Mouse (Mus musculus) skeletal muscle tissue, adult 2 months (tissue): Measurements from ENCODE around the gene Prtg.
A peak's percentile ranks its signal among the peaks of the same experiment; 100 is the strongest.

Source experiments
- DNase-seq: peaks from one replicate; pipeline ENCODE4 v3.0.0-alpha.2; 2012; ENCODE audit warnings: low read depth, low spot score

Gene Prtg

DNA sequence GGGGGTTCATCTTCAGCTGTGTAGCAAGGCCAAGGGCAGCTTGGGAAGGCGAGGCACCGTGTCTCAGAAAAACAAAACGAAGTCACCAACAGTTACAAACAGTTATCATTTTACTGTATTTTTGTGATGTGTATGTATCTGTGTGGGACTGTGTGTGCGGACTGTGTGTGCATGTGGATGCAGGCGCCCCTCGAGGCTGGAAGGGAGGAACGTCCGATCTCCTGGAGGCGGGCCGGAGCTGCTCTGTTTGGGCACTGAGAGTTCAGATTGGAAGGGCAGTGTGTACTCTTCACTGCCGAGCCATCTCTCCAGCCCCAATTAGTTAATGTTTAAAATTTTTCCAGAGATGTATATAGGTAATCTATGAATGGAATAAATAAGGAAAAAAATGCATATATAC lies 55.5 kb downstream of the Prtg start:
- no peak for DNase-seq

DNA sequence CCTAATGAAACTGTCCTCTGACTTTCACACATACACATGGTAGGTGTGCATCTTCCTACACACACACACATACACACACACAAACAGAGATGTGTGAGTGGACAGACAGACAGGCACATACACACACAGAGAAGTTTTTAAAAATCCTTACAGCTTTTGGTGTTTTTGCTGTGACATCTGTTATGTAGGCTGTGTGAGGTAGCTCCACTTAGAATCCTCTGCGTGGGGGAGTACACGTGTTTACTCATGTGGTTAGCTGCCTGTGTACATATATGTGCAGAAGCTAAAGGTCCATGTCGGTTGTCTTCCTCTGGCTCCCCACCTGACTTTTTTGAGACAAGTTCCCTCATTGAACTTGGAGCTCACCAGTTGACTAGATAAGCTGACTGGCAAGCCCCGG lies 56.3 kb downstream of the Prtg start:
- no peak for DNase-seq

DNA sequence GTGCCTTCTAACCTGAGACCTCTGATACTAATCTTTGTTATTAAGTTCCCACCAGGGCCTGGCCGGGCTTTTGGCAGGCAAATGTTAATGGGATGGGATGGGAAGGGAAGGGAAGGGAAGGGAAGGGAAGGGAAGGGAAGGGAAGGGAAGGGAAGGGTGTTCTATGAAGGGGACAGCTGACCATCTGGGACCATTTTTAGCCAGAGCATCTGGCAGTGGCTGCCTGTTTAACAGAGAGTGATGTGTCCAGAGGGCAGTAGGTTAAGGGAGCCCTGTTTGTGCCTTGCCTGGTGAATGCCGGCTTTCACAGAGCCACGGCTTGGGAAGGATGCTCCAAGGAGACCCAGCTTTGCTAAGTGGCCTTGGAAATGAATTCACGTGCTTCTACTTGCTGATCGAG lies 57.1 kb downstream of the Prtg start:
- no peak for DNase-seq

- no peak for DNase-seq
Observed at GRCm38 (mm10) chr9:72867434-72867833, 60.8 kb downstream of the Prtg start.

- no peak for DNase-seq
Observed at GRCm38 (mm10) chr9:72868774-72869173, 62.1 kb downstream of the Prtg start.

GRCm38 (mm10) chr9:72871506-72872297 lies 65.0 kb downstream of the Prtg start:
- no peak for DNase-seq

DNA sequence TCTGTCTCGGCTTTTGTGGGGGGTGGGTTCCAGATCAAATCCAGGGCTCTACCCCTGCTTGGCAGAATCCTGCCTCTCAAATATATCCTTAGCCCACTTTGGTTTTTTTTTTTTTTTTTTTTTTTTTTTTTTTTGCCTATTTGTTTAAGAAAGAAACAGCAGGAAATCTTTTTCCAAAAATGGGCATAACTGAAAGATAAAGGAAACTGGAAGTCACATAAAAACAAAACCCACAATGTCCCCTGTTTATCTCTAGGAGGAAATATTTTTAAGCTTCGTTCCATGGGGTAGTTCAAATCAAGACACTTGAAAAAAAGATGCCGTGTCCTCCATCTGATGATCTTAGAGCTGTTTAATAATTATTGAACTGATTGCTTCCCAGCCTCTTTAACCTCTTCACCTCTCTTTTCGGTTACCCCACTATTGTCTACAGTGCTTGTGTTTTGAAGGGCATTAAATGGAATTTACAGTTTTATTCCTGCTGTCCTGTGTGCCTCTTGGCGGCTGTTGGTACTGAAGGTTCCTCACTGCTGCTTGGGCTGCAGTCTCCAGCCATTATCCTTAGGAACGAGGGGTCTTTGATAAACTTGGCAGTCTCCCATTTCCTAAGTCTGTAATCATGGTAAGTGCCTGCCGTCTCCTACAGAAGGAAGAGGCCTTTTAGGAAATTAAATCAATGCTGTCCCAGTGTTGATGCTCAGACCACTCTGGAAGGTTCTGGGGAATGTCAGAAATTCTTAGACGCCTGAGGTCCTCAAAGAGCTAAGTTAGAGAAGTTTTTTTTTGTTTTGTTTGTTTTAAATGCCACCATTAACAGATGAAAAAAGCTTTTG lies 65.8 kb downstream of the Prtg start:
- no peak for DNase-seq

DNA sequence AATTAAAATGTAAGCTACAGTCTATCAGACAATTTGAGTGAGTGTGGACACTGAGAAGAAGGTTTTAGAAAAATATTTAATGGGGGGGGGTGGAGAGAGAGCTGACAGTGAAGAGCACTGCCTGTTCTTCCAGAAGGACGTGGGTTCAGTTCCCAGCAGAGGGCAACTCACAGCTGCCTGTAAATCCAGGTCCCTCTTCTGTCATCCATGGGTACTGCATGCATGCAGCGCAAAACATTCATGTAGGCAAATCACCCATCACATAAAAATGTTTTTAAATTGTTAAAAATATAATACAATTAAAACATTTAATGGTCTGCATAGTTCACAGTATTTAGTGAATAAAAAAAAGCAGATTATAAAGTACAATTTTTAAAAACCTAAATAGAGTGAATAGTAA lies 69.2 kb downstream of the Prtg start:
- no peak for DNase-seq

DNA sequence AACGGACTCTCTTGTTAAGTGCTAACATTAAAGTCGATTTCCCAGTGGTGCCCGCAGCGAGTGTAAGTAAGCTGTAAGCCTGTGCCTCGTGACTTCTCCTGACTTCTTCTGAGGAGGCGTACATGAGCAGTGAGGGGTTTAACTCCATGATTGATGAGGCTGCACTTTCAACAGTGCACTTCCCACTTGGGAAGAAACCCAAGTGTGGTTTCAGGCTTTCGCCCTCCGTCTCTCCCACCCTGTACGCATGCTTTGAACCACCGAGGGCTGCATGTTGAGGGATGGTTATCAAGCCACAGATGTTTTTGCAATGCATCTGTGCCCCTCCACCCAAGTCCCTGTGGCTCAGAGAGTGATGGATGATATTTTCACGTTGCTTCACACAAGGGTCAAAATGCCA lies 71.2 kb downstream of the Prtg start:
- no peak for DNase-seq

GRCm38 (mm10) chr9:72878656-72879055 lies 72.0 kb downstream of the Prtg start:
- DNase-seq, result no peak

DNA sequence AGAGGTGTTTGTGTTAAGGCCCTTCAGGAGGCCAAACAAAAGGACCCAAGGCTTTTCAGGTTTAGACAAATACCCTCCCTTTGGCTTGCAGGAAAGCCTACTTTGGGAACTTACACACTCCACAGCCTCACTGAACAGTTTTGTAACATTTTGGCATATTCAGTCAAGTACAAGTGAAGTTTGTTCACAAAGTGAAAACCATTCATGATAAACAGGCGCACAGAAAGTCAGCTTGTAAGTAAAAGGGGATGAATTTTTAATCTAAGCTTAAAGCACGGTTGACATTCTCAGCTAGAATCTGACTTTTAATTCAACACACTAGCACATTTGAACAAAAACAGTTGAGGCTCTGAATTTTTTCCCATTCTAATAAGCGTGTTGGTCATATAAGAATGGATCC lies 72.9 kb downstream of the Prtg start:
- DNase-seq, result no peak

GRCm38 (mm10) chr9:72880225-72880960 lies 73.7 kb downstream of the Prtg start:
- no peak for DNase-seq

GRCm38 (mm10) chr9:72881026-72881768 lies 74.5 kb downstream of the Prtg start:
- DNase-seq, result peak; percentile 38

DNA sequence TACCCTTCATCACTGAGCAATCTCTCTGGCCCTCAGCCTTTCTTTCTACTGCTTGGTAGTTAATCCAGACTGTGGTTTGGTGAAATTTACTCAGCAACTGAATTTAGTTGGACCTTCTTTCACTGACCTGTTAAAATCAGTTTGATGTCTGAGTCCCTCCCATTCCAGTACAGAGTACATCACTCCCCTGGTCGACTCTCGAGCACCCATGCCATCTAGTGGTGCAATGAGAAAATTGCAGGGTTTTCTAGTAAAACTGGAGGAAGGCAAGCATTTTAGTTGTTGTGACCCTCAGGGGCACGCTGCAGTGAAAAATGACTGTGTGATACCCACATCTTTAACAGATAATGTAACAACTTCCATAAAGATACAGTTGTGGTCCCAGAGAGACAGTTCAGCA lies 77.3 kb downstream of the Prtg start:
- DNase-seq, result peak; percentile 43

- no peak for DNase-seq
Observed at GRCm38 (mm10) chr9:72889777-72890176, 83.1 kb downstream of the Prtg start.

GRCm38 (mm10) chr9:72890499-72891085 lies 83.9 kb downstream of the Prtg start:
- no peak for DNase-seq

- no peak for DNase-seq
Observed at GRCm38 (mm10) chr9:72892761-72893160, 86.1 kb downstream of the Prtg start.

DNA sequence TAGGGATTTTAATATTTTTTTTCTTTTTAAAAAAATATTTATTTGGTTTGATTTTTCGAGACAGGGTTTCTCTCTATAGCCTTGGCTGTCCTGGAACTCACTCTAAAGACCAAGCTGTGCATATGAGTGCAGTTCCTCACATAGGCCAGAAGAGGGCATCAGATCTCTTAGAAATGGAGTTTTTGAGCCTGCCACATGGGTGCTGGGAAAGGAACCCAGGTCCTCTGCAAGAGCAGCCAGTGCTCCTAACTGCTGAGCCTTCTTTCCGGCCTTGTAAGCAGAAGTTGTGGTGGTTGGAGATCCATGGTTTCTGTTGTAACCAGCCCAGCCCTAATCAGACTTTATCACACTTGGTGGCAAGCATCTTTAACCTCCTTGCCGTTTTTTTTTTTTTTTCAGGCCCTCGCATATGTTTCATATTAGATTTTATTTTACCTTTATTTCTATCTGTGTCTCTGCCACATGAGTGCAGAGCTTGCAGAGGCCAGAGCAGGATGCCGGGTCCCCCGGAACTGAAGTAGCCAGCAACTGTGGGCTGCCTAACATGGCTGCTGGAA lies 88.2 kb downstream of the Prtg start:
- no peak for DNase-seq

GRCm38 (mm10) chr9:72902057-72902456 lies 95.4 kb downstream of the Prtg start:
- DNase-seq, result peak; percentile 81

DNA sequence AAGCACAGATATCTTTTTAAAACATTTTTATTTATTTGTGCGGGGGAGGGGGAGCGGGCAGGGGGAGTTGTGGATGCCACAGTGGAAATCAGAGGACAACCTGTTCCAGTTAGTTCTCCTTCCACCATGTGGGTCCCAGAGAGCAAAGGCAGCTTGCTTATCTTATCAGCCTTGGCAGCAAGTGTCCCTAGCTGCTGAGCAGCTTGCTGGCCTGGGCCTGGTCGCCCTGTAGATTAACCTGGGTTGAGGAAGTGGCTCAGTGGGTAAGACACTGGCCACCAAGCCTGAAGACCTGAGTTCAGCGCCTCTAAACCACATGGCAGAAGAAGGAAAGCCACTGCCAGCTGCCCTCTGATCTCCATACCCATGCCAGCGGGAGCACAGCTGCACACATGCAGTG lies 95.9 kb downstream of the Prtg start:
- DNase-seq, result no peak

- no peak for DNase-seq
Observed at GRCm38 (mm10) chr9:72906693-72907103, 100.0 kb downstream of the Prtg start.
